Mouse (Mus musculus) neural tube, embryonic 11.5 days (tissue): ENCODE data around the gene Esrrg. TPM values are rescaled to one million over a fixed set of nuclear protein-coding genes. Genes with fewer than 3 reads are reported as not detected.

Experiments
- ATAC-seq: fragments of 200-750 bp; cut with Nextera tagmentation; 2 replicates; pipeline ENCODE4 v1.8.0; 2017; ENCODE audit warnings: moderate number of reproducible peaks, mild to moderate bottlenecking, moderate TSS enrichment, moderate library complexity; ENCODE audit not compliant: insufficient read depth, low FRiP score, low TSS enrichment
- DNase-seq: peaks from one replicate; pipeline ENCODE4 v3.0.0-alpha.2; 2015; ENCODE audit warnings: low spot score
- H3K27ac ChIP-seq: fragments of 300-500 bp; sonication (generic); 2 replicates; pipeline ENCODE4 v1.5.1; 2014; ENCODE audit warnings: low read depth, mild to moderate bottlenecking, low read length
- H3K27me3 ChIP-seq: fragments of 300-500 bp; sonication (generic); 2 replicates; pipeline ENCODE4 v1.6.1; 2014; ENCODE audit warnings: mild to moderate bottlenecking, low read length, mixed read lengths; ENCODE audit not compliant: control insufficient read depth, insufficient read depth
- H3K36me3 ChIP-seq: fragments of 300-500 bp; sonication (generic); 2 replicates; pipeline ENCODE4 v1.6.1; 2014; ENCODE audit warnings: mild to moderate bottlenecking, low read length, moderate library complexity, mixed read lengths; ENCODE audit not compliant: control insufficient read depth, insufficient read depth
- H3K4me1 ChIP-seq: fragments of 300-500 bp; sonication (generic); 2 replicates; pipeline ENCODE4 v1.6.1; 2014; ENCODE audit warnings: low read length, mixed read lengths; ENCODE audit not compliant: control insufficient read depth, insufficient read depth
- H3K4me2 ChIP-seq: fragments of 300-500 bp; sonication (generic); 2 replicates; pipeline ENCODE4 v1.6.1; 2014; ENCODE audit warnings: low read depth, mild to moderate bottlenecking, moderate library complexity
- H3K4me3 ChIP-seq: fragments of 300-500 bp; sonication (generic); 2 replicates; pipeline ENCODE4 v1.5.1; 2014; ENCODE audit warnings: low read depth, low read length
- H3K9ac ChIP-seq: fragments of 300-500 bp; sonication (generic); 2 replicates; pipeline ENCODE4 v1.6.1; 2014; ENCODE audit warnings: mild to moderate bottlenecking, low read length
- H3K9me3 ChIP-seq: fragments of 300-500 bp; sonication (generic); 2 replicates; pipeline ENCODE4 v1.6.1; 2016; ENCODE audit warnings: low read length; ENCODE audit not compliant: control insufficient read depth
- WGBS: fragments of 180-500 bp; shearing (Covaris S2); extraction: QIAGEN DNeasy Blood & Tissue Kit; methylation state at CpG from one replicate; pipeline ENCODE4 v1.1.7; 2014; 5-methylcytosine and 5-hydroxymethylcytosine counted together
- polyA plus RNA-seq: library from polyadenylated mRNA; unstranded; fragments of >200 nt; fragmentation: Nextera tagmentation; extraction: Ambion mirVana; gene quantifications from 2 replicates; pipeline ENCODE4 v1.2.1, GENCODE M21; 2014

Gene Esrrg
- polyA plus RNA-seq, 1 experiment from 2014 or later = 12.7 TPM

DNA sequence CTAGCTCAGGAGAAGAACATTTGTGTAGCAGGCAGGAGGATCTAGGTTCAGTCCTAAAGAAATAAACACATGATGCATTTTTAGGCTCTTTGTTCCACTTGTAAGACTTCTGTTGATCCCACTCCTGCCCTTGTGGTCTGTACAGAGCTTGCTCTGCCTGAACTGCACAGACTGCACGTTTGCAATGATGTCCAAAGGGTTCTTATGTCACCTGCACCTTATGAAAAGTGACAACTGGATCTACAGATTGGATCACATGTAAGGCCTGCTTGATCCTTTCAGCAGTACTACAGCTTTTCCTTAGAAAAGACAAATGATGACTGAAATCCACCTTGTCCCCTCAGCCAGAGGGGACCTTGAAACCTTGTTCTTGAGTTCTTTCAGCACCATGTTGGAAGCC, 70.7 kb downstream of the Esrrg start:
- Histone ChIP-seq H3K27me3 (no peaks in the 10 kb centered on the region), H3K4me3 (no peak overlapping the region), H3K36me3 (no peaks in the 10 kb centered on the region), H3K9ac (no peak overlapping the region), H3K4me2 (no peak overlapping the region), H3K27ac (no peak overlapping the region), H3K4me1 (0 out of 2 replicates have a peak, but pooled peaks cover 5% of the 10 kb centered on the region), H3K9me3 (no peaks in the 10 kb centered on the region)
- WGBS = 91% methylated on average over 1 of the region's 1 CpGs
- no peak for ATAC-seq
- DNase-seq = no peak

DNA sequence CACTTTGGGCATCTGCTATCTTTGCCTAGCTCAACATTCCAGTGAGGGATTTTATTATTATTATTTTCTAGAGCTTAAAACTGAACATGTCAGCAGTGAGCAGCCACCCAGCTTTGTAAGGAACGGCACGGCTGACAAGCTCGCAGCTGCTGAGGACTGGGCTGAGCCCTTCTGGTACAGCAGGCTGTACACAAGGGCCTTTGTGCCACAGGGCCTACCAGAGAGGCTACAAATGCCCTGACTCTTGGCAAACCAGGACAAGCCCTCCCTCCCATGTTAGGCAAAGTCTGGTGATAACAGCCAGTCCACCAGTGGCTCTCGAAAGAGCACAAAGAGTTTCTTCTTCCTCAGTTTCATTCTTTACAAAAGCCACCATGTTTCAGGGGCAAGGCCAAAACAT, 75.9 kb downstream of the Esrrg start:
- ATAC-seq (no peak), DNase-seq (no peak)
- no peak overlapping the region for H3K4me3 ChIP-seq
- H3K27me3 ChIP-seq = no peaks in the 10 kb centered on the region
- H3K4me2 ChIP-seq = no peak overlapping the region
- no peak overlapping the region for H3K27ac ChIP-seq
- H3K36me3 ChIP-seq = no peaks in the 10 kb centered on the region; the same call in 1 of the 2 replicates
- no peaks in the 10 kb centered on the region for H3K9me3 ChIP-seq
- no peak overlapping the region for H3K9ac ChIP-seq
- H3K4me1 ChIP-seq = no peaks in the 10 kb centered on the region
- WGBS = 78% methylated on average over 4 of the region's 4 CpGs

DNA sequence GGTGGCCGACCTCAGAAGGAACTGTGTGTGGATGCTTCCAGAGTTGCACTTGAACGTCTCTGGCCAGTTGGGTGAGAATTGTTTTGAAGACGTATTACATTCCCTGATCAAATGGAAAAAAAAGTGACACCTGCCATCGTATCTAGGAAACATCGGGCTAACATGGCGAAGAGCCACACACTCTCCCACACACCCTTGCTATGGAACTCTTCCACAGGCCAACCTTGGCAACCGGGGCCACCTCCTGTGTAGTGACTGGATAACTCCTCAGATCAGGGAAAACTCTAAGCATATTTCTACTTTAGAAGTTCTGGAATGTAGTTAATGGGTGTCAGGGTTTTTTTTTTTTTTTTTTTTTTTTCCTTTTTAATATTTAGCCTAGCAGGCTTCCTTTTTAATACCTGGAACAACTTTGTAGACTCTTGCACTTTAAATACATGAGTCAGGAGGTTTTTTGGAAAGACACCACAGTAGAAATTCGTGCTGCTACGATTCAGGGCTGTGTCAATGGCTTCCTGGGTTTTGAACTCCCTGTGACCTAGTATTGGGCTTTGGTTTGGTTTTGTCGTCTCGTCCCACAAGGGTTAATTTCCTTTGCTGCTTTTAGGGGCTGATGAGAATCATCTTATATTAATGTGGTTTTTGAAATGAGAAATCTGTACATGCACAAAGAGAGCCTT, 83.4 kb downstream of the Esrrg start:
- no peaks in the 10 kb centered on the region for H3K27me3 ChIP-seq
- H3K4me2 ChIP-seq = no peak overlapping the region
- no peaks in the 10 kb centered on the region for H3K36me3 ChIP-seq
- H3K9ac ChIP-seq = no peak overlapping the region
- DNase-seq (no peak), ATAC-seq (no peak)
- H3K4me1 ChIP-seq = no peaks in the 10 kb centered on the region
- H3K9me3 ChIP-seq = no peaks in the 10 kb centered on the region
- no peak overlapping the region for H3K27ac ChIP-seq
- no peak overlapping the region for H3K4me3 ChIP-seq
- WGBS = 84% methylated on average over 11 of the region's 11 CpGs

DNA sequence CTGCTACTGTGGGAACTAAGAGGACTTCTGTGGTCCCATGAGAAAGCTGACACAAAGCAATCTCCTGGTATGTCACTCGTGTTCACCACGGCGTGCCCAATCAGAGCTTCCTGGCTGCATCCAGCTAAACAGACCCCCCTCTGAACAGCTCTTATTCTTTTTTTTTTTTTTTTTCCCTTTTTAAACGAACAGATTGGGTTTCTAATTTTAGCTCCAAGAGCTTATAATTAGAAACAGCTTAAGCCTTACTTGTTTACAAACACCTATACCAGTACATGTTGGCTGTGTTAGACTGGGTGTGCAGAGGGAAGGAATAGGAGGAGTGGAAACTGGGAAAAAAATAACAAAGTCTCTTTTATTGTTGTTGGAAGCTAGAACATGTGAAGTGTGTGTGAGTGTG, 86.3 kb downstream of the Esrrg start:
- no peak for DNase-seq

DNA sequence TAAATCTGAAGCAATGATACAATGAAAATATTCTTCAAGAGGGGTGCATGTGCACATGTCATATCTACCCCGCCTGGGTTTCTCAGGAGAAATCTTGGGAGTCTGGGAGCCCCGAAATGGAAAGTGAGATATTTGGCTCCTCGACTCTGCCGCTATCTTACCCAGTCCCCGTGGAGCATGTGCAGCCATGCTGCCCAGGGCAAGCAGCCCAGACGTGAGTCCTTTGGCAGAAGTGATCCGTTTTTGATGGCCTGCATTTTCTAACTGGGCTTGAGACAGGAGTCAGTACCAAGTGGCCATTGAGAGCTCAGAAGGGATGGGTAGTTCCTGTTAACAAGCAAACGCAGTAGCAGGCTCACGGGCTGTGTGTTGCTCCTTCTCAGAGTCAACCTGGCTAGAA, 89.6 kb downstream of the Esrrg start:
- ATAC-seq (no peak), DNase-seq (no peak)
- H3K4me3 ChIP-seq = no peak overlapping the region
- H3K9ac ChIP-seq = no peak overlapping the region
- no peaks in the 10 kb centered on the region for H3K9me3 ChIP-seq
- no peaks in the 10 kb centered on the region for H3K36me3 ChIP-seq
- no peaks in the 10 kb centered on the region for H3K4me1 ChIP-seq
- whole genome bisulfite sequencing = 95% methylated on average over 9 of the region's 9 CpGs
- no peaks in the 10 kb centered on the region for H3K27me3 ChIP-seq
- H3K4me2 ChIP-seq = no peak overlapping the region
- no peak overlapping the region for H3K27ac ChIP-seq

More for the DNA sequence above, 86.3 kb downstream of the Esrrg start:
- no peak overlapping the region for H3K9ac ChIP-seq
- no peaks in the 10 kb centered on the region for H3K27me3 ChIP-seq
- no peaks in the 10 kb centered on the region for H3K9me3 ChIP-seq
- no peak for ATAC-seq
- H3K4me2 ChIP-seq = no peak overlapping the region
- H3K4me1 ChIP-seq = no peaks in the 10 kb centered on the region
- WGBS = 78% methylated on average over 4 of the region's 4 CpGs
- no peak overlapping the region for H3K4me3 ChIP-seq
- H3K27ac ChIP-seq = no peak overlapping the region
- H3K36me3 ChIP-seq = no peaks in the 10 kb centered on the region

DNA sequence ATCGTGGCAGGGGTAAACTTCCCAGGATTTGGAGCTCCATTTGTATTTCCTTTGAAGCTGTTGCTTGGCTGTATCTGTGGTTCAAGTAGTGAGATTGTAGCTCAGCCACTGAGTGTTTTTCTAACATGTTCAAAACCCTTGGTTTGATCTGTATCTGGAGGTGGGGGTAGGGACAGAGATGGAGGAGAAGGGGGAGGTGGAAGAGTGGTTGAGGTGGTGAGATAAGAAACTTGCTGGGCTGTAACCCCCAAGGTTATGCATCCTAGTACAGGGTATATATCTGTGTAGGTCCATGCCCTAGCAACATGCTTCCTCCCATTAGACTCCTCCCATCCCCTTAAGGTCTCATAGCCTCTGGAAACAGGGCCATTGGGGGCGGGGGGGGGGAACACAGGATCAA, 92.4 kb downstream of the Esrrg start:
- 74% methylated on average over 2 of the region's 2 CpGs for WGBS
- ATAC-seq = no peak
- no peak overlapping the region for H3K27ac ChIP-seq

DNA sequence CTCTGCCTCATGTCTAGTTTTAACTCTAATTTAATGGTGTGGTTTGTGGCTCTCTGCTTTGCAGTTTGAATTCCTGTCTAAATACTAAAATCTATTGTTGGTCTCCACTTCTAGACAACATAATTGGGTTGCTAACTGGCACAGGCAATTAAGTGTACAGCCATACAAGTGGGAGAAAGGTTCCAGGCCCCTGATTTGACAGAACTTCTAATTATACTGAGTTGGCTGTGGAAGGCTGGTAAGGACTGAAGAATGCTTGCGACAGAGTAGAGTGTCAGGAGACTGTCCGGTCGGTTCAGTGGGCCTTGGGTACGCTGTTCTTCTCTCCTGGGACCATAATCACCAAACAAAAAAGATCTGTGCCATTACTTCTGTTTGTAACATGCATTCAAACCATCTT, 96.3 kb downstream of the Esrrg start:
- 85% methylated on average over 4 of the region's 4 CpGs for WGBS
- H3K27ac ChIP-seq = no peak overlapping the region

More for the DNA sequence above, 92.4 kb downstream of the Esrrg start:
- H3K4me1 ChIP-seq = no peaks in the 10 kb centered on the region
- no peak overlapping the region for H3K4me2 ChIP-seq
- H3K9ac ChIP-seq = no peak overlapping the region
- no peaks in the 10 kb centered on the region for H3K36me3 ChIP-seq
- DNase-seq = no peak
- H3K27me3 ChIP-seq = no peaks in the 10 kb centered on the region
- no peak overlapping the region for H3K4me3 ChIP-seq
- no peaks in the 10 kb centered on the region for H3K9me3 ChIP-seq

DNA sequence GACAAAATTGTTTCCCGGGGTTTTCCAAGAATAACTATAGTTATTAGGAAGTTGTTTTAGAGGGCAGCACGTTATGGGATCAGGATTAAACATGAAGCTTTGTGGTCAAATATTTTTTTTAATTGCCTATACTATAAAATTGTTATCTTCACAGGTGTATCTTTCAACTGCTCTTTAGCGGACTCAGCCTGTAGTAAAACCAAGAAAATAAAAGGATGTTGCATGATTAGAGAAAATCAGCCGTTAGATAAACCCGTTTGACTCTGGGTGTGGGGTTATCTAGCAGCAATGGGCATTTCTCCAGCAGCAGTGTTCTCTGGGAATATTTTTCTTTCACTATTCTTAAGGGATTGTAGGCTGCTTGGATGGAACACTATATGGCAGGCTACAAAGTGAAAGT, 96.8 kb downstream of the Esrrg start:
- no peaks in the 10 kb centered on the region for H3K27me3 ChIP-seq
- DNase-seq (no peak), ATAC-seq (no peak)
- WGBS = 95% methylated on average over 5 of the region's 5 CpGs
- no peak overlapping the region for H3K27ac ChIP-seq
- no peak overlapping the region for H3K9ac ChIP-seq
- no peaks in the 10 kb centered on the region for H3K9me3 ChIP-seq
- no peaks in the 10 kb centered on the region for H3K36me3 ChIP-seq
- no peak overlapping the region for H3K4me3 ChIP-seq
- H3K4me1 ChIP-seq = no peaks in the 10 kb centered on the region
- no peak overlapping the region for H3K4me2 ChIP-seq

More for the DNA sequence above, 96.3 kb downstream of the Esrrg start:
- Histone ChIP-seq H3K27me3 (no peaks in the 10 kb centered on the region), H3K9ac (no peak overlapping the region), H3K4me3 (no peak overlapping the region), H3K9me3 (no peaks in the 10 kb centered on the region), H3K4me2 (no peak overlapping the region), H3K4me1 (no peaks in the 10 kb centered on the region), H3K36me3 (no peaks in the 10 kb centered on the region)
- DNase-seq (no peak), ATAC-seq (no peak)

DNA sequence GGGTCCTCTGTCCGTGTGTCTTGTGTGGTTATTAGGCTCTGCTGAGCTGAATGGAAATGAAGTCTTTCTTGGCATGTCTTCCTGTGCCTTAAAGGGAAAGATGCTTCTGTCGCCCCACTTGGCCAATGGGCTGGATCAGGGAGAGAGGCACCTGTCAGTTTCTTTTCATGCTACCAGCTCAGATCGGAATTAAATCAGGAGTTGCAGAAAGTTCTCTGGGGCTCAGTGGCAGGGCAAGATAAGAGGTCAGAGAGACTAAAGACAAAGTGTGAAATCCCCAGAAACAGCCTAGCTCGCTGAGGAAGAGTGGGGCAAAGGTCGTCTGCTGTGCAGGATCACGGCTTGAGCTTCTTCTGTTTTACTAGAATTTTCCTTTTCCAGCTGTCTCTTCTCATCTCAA, 97.5 kb downstream of the Esrrg start:
- no peak for DNase-seq
- Histone ChIP-seq H3K27me3 (no peaks in the 10 kb centered on the region), H3K9me3 (no peaks in the 10 kb centered on the region), H3K36me3 (no peaks in the 10 kb centered on the region), H3K9ac (no peak overlapping the region), H3K27ac (no peak overlapping the region), H3K4me3 (no peak overlapping the region), H3K4me1 (no peaks in the 10 kb centered on the region), H3K4me2 (no peak overlapping the region)
- no peak for ATAC-seq
- WGBS = 68% methylated on average over 6 of the region's 6 CpGs
